Mouse (Mus musculus) liver, adult 2 months (tissue): ENCODE data around the gene A930018P22Rik.
"Not testable (repeated sequence)": the region's sequence is repeated elsewhere in the genome, so short reads cannot be mapped to it uniquely, and the experiment has no call there.

Experiments
- CTCF ChIP-seq: fragments of 200-500 bp; IDR thresholded peaks from 2 replicates; pipeline ENCODE4 v1.5.1; 2011; ENCODE audit warnings: low read depth, low read length, control low read depth
- POLR2A ChIP-seq: fragments of 200-500 bp; IDR thresholded peaks from 2 replicates; pipeline ENCODE4 v1.6.1; 2011; ENCODE audit warnings: low read length, control low read depth; ENCODE audit not compliant: insufficient read depth; ENCODE audit errors: extremely low read depth

GRCm38 (mm10) chr2:104084027-104084426, 38.5 kb upstream of the A930018P22Rik start:
- TF ChIP-seq CTCF: 0 out of 2 replicates have a peak, but pooled peaks have one; percentile 5
- not testable (repeated sequence) for TF ChIP-seq POLR2A
